Mouse (Mus musculus) layer of hippocampus, adult 9-10 months (tissue): ENCODE measurements at regions not wholly inside any gene's neighbourhood (a gene's known extent, or its start where the extent isn't known, plus 50 kb on each side); places are given as distances from the start of the nearest gene placed in this dataset.

Experiments
- DNase-seq: peaks from one replicate; pipeline ENCODE4 v3.0.0; 2022; ENCODE audit warnings: low spot score

DNA sequence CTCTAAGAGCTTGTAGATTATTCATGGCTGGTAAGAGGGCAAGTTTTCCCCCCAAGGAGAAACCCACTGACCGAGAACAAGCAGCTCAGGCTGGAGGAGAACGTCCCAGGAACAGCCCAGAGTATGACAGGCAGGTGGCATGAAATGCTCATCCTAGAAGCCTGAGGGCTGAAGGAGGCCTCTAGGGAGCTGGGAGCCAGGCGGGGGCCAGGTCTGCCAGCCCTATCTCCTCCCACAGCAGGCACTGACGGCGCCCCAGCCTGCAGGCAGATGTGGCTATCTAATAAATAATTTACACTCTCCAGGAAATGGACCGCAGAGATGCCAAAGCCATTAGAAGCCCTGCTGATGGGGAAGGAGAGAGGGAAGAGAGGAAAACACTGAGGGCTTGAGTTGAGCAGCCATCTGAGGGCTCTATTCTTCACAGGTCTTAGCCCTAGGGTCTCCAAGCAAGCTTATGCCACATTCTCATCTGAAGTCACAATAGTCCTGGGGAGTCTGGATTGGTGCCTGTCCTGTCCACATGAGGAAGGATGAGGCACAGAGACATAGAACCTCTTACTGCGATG, 176.1 kb downstream of the Mycn start:
- no peak for DNase-seq

DNA sequence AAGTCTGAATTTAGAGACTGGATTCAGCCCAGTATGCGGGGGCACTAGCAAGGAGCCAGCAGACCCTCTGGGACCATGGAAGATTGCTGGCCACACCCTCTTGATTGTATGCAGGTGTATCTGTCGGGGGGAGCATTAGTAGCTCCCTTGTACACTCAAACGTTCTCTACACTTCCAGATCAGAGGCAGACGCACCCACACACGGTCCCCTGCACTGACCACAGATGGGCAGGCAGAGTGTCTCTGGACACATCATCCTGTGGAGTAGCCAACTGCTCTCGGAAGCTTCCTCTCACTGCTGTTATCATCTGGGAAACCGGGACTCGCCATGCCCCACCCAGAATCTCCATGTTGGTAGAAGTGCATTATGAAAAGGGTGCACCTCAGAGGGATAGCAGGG, 176.7 kb downstream of the Mycn start:
- no peak for DNase-seq

DNA sequence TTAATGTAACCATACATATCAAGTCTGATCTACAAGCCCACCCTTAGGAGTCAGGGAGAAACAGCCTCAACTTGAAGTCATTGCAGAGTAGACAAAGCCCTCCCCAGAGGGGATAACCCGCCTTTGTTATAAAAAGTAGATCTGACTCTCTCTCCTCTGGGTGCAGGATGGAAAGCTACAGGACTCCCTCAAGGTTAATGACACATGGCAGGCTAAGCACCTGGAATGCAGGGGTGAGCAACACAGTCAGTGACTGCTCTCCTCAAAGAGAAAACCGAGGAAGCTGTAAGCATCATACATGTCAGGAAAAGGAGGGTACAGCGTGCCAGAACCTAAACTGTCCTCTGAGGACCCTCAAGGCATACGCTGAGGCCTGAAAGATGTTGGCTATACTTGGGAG, 177.1 kb downstream of the Mycn start:
- no peak for DNase-seq

DNA sequence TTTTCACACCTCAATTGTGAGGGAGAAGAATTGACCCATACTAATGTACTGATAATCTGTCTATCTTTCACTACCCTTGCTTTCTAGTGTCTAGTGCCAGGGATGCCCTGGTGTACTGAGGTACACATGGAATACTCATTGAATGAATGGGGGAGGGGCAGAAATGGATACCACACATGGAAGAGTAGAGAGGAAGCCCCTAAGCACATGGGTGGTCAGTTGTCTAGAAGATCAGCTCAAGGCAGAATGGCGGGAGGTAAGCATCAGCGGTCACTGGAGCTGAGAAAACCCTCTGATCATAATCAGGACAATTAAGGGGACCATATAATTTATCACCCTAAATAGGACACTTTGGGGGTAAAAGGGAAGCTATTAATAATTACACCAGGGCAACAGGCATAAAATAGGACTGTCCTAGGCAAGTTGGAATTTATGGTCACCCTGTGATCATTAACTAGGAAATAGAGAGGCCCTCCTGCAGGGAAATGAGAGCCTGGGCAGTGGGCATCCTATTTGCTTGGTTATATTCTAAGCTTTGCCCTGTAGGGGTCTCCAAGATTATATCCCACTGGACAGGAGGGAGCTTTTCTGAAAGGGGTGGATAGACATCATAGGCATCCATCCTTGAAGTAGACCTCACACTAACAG, 185.3 kb downstream of the Mycn start:
- DNase-seq: no peak

DNA sequence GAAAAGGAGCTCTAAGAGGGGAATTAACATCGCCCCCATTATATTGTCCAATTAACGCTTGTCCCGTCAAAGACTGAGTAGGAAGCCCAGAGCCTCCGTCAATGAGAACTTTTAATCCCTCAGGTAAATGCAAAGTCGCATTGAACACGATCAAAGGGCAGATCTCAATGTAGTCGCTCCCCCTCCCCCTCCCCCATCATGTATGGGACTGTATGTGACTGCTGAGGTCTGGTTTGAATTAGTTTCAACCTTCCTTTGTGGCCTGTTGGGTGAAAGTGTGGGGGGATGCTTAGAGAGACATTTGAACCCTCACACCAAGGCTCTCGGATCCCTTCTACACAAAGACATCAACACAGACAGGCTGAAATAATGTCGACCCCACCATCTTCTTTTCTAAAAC, 187.9 kb downstream of the Mycn start:
- no peak for DNase-seq

DNA sequence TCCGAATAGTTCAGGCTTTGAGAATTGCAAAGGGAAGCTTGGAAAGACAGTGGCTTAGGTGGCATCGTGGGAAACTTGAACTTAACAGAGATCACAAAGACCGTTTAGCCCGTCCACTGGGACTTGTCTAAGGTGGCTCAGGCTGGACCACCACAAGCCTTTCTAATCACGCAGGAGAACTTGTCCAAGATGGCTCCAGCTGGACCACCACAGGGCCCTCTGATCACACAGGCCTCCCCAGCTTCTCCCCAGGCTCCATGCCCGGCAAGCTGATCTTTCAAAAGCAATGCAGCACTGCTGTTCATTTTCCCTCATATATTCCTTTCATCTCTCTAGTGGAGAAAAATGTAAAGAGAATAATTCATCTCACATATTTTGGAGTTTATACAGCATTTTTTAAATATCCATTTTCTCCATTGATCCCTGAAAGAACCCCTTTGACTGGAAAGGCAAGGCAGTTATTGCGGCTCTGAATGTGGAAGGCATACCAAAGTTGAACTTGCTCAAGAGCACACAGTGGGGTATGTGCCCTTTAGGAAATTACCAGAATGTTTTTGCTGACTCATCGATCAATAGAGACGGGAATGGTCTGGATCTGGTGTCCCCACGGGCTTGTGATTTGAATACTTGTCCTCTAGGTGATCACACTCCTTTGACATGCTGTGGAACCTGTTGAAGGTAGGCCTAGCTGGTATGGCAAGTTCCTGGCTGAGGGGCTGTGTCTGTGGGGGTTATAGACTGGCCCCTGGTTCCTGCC, 189.9 kb downstream of the Mycn start:
- DNase-seq: no peak

DNA sequence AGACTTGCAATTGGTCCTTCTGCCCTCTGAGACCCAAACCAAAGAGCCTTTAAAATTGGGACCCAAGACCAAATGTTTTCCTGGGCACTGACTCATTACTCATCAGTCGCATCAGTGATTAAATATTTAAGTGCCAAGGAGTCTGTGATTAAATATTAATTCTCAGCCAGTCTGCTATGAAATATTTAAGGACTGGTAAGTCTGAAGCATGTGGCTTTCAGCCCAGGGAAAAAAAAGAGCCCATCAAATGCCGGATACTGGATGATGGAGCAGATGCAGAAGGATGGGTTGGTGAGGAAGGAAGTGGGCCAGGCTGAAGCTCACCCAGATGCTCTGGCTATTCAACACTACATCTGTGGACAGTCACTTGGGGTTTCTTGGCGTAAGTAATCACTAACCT, 192.0 kb downstream of the Mycn start:
- no peak for DNase-seq

DNA sequence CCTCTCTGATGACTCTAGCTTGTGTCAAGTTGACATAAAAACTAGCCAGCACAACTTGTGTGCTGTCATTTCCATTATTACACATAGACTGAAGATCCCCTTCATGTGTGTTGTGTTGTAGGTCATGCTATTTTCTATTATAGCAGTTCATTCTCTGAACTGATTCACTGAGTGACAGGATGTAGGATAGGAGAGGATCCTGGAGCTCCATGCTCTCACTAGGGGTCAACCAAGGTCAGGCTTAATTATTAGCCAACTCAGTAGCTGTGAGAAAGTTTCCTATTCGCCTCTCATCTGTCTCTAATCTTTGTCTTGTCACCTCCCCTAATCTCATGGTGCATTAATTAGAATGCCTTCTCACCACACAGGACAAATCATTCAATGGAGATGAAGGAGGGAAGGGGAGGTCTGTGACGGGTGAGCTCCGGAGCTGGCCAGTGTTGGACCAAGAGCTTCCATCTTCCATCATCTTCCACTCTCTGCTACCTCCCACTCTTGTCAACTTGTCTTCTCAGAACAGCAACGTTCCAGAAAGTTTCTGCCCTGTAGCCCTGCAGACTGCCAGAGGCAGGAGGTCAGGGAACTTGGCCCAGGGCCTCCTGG, 194.8 kb downstream of the Mycn start:
- no peak for DNase-seq

DNA sequence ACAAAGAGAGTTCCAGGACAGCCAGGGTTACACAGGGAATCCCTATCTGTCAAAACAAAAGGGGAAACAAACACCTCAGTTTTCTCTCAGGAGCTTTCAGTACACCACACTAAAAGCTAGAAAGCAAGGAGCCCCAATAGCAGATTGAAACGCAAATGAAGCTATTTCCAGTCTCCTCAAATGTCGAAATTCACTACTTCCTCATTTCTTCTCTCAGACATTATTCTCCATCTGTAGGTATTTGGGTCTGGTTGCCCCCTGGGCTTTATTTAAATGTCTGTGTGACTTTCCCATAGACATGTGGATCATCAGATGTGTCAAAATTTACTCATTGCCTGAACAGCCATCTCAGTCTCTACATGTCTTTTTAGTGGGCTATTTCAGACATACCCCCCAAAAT, 197.2 kb downstream of the Mycn start:
- DNase-seq: no peak

DNA sequence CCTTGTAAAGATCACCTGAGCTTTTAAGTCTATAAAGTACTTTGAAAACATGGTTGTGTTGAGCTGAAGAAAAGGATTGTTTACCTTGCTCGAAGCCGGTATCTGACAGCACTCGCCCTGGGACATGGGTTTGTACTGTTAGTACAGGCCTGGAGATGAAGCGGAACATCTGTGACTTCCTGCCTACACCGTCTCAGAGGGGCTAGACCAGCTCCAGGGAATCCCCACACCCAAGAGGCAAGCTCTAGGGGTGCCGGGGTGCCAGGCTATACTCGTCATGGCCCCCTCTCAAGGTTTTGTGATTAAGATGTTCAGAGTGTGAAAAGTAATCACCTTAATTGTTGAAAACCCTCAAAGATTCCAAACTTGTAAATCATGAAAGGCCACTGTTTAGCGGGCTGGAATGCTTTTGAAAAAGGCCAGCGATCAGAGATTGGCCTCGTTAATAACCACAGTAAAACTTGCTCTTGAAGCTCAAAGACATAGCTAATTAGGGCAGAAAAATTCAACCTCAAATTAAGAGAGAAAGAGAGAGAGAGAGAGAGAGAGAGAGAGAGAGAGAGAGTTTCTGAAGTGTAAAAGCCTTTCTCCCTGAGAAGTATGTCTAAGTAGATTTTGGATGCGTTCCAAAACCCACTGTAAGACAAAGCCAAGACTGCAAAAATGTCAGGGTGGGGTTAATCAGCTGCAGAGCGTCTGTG, 202.9 kb downstream of the Mycn start:
- no peak for DNase-seq

DNA sequence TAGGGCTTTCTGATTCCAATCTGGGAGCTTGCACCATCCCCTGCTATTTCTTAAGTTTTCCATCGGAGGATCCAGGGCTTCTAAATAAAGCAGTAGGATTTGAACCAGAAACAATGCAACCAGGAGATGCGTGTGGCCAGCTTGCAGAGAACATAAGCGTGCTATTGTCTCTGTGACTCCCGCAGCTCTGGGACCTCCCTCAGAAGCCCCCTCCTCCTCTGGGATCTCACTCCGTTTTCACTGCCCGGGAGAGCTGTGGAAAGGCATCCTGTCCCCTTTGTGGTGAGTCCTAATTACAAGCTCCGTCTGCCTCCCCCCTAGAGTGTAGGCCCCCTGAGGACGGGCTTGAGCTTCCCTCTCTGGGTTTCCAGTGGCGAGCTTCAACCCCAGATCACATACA, 215.9 kb downstream of the Mycn start:
- DNase-seq: no peak

DNA sequence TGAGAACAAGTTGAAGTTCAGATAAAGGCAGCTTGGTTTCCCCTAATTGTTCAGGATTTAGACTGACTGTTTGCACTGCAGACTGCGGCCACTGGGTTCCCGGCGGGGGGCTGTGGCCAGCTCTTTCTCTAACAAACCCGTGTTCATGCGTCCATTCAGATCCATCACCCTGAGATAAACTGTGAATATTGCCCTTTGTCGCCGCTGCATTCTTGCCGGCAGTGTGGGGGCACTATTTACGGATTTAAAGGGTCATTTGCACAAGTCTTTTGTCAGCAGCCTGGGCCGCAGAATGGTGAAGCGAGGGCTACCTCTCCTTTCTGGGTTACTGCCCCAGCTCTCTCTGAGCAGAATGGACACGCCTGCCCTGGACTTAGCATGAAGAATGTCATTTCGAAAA, 216.6 kb downstream of the Mycn start:
- no peak for DNase-seq

DNA sequence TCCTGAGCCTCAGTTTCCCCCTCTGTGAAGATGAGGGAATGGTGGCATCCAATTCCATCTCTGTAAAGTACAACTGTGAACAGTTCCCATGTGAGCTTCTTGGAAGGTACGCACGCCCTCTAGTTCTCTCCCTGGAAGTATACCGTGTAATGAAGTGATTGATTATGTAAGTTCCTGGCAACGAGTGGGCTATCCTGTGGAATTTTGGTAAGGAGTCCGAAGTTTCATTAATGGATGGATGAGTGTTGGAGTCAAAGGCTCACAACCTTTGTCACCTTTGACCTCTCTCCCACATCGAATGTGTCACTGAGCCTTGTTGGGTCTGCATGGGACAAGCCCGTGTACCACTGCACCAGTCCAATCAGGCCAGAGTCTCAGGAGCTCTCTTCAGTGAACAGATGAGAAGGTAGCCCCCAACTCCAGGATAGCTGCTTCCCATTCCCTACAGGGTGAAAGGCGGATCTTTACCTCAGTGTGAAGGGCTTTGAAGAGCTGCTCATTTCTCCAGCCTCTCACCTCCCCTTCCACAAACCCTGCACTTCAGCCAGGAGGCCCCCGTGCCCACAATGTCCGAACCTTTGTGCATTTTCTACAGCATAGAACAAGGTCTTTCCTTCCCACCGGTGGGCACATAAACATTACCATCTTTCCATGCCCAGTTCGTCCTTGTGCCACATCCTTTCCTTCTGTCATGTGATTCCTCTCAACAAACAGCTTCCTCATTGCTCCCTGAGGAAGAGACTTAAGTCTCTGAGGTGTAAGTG, 217.8 kb downstream of the Mycn start:
- no peak for DNase-seq

DNA sequence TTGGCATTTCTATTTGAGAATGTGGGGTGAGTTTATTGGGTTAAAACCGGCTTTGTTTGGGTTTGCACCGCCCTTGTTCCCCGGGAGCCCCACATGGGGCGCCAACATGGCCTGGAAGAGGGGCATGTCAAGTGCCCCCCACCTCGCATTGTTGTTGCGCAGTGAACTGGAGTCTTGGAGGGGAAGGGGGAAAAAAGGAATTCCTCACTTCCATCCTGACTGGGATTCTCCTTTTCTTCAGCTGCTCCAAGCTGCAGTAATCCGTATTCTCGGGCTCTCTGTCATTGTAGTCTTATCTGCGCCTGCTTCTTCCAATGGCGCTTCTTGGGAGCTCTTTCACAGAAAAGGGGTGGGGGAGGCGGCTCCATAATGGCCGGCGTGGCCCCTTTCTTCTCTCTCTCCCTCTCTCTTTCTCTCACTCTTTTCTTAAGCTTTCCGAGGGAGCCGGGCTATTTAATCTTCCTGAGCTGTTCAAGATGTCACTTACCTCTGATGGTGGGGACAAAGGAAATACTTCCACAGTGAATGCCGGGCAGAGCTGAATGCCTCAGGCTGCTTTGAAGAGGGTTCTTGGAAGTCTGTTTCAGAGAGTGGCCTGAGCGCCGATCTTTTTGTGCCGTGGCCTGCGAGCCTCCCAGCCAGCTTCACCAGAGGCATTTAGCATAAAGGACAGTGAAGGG, 218.6 kb downstream of the Mycn start:
- DNase-seq: no peak

DNA sequence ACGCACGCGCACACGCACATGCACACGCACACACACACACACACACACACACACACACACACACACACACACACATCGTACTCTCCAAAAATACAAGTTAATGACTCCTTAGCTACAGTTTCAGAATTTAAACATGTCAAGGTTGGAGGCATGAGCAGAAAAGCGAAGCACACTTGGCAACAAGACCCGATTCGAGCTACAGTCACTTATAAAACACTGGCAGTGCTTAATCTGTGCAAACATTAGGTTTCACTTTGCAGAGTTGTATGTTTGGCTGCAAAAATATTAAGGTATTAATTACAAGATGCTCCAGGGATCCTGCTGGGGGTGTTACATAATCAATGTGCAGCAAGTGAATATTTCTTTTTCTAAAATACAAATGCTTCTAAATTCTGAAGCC, 225.0 kb downstream of the Mycn start:
- no peak for DNase-seq

DNA sequence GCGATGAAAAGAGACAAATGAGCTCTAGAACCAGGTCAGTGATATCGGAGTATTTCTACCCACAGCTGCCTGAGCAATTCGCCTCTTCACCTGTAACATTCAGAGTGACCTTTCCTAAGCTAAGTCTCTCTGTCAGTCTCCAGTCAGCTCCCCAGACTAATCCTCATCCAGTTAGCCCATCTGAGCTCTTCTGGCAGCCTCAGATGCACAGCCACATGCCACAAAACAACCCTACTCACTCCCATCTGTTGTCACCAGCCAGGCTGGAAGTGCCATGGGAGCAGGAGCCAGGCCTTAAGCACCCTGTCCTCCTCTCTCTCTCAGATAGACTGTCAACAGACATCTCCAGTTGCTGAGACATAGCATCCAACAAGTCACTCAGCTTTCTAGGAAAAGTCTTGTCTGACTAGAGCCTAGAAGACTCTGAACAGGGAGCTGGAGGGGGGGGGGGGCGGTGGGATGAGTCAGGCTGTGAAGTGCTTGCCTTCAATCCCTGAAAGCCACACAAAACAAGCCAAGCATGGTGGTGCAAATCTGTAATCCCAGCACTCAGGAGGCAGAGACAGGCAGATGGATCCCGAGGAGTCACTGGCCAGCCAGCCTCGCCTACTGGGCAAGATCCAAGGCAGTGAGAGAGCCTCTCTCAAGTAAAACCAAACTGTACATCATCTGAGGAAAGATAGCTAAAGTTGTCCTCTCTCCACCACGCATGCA, 225.6 kb downstream of the Mycn start:
- no peak for DNase-seq

DNA sequence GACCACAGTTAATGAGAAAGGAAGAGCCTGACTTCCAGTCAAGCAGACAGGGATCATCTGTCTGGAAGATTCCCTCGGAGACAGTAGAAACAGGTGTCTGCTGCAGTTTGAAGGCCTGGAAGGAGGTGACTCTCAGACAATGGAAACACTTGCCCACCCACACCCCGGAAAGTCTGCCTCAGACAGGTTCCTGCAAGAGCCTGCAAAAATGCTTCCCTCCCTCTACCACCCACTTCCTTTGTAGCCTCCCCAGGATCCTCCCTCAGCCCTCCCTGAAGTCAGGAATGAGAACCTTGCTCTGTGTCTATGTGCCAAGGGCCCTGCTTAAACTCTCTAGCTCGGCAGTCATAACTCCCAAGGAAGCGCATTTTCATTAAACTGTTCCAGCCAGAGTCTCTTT, 226.2 kb downstream of the Mycn start:
- DNase-seq: no peak

DNA sequence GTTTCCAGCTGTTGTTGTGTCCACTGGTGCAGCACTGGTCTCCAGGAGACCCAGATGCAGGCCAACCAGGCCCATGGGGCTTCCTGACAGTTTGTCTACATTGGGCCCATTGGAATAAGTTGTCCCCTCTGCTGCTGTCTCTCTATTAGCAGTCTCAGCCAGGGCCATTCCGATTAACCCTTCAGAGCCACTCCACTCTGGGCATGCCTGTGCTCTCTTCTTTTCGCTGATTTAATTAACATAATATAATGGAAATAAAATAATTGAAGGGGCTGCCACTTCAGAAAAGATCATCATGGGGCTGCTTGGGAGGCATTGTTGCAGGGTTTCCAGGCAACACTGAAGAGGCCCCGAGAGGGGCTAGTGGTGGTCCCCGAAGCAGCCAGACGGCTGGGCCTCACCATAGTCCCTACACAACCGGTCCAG, 231.5 kb downstream of the Mycn start:
- no peak for DNase-seq

DNA sequence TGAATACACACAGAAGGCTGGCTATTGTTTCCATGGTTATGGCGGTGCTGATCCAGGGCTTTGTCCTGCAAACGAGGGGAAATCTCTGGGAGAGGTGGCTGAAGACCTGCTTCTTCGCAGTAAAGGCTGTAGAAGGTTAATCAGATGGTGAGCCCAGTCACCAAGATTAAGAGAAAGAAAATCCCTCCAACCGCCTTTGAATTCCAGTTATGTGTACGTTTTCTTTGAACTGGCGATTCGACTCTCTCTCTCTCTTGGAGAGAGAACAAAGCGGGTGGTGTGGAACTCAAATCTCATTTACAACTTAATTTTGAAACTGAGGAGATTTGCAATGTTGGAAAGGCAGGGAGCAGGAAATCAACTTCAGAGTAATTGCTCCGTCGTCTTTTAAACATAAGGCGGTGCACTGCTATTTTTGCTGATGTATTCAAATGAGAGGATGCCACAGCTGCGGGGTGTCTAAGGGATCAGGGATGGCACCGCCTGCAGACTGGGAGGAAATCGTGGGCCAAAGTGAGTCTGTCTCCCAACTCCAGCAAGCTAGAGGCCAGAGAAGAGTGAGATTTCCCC, 232.7 kb downstream of the Mycn start:
- no peak for DNase-seq

DNA sequence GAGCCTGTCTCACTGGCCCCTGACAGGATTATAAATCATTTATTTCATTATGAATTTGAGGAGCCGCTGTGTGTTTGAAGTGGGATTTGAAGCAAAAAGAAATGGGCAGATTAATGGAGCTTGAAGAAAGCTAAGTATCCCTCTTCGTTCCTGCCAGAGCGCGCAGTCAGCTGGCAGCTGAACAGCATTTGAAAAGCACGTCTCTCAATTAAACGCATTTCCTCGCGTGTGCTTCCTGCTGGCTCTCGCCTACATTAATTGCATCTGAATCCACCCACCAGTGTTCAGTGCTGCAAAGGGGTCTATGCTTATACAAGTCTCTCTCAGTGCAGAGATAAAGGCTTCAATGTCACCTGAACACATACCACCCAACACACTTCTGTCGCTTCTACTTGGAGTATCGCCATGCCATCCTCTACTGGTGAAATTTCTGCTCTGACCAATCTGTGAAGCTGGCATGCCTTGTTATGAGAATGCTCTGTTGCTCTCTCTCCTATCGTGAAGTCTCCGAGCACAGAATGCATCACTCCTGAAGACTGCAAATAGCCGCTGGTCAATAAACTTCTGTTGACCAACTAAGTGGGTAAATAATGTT, 235.3 kb downstream of the Mycn start:
- no peak for DNase-seq
